Mouse (Mus musculus): Measurements from ENCODE around the gene Trim67. TPM values are rescaled to one million over a fixed set of nuclear protein-coding genes. Genes with fewer than 3 reads are reported as not detected.

Trim67 gene
- polyA plus RNA-seq, 2 experiments = 0.03 to 0.29 TPM

- no peak overlapping the region for H3K4me2 ChIP-seq (replicated peaks; ENCODE audit: low read depth, low read length, severe bottlenecking)
- DNase-seq (ENCODE audit: low spot score) = no peak
Measured at GRCm38 (mm10) chr8:124869708-124870107, 76.8 kb downstream of the Trim67 start.

GRCm38 (mm10) chr8:124871474-124871873 lies 78.6 kb downstream of the Trim67 start:
- Histone ChIP-seq H3K36me3 (ENCODE audit: control insufficient read depth, insufficient read depth, low read length) (peaks cover 55% of the 10 kb centered on the region), H3K4me2 (replicated peaks; ENCODE audit: low read depth, low read length, severe bottlenecking) (no peak overlapping the region), H3K4me1 (ENCODE audit: control insufficient read depth, insufficient read depth, low read length) (no peaks in the 10 kb centered on the region), H3K27me3 (ENCODE audit: control insufficient read depth, insufficient read depth, low read length) (no peaks in the 10 kb centered on the region), H3K9me3 (ENCODE audit: control insufficient read depth, low read length) (no peaks in the 10 kb centered on the region), H3K27ac (replicated peaks; ENCODE audit: low read depth, low read length) (no peak overlapping the region), H3K9ac (ENCODE audit: low read depth, low read length, severe bottlenecking) (no peak overlapping the region), H3K4me3 (replicated peaks; ENCODE audit: low read length) (no peak overlapping the region)
- no peak for TF ChIP-seq POLR2A (IDR thresholded peaks at IDR 0.05; ENCODE audit: borderline replicate concordance, extremely low read depth, insufficient read depth, insufficient read length)
- ATAC-seq (ENCODE audit: low FRiP score, low read depth) = no peak
- no peak for DNase-seq (ENCODE audit: low spot score)
- 94% methylated on average over 7 of the region's 7 CpGs for WGBS

More at GRCm38 (mm10) chr8:124869708-124870107, 76.8 kb downstream of the Trim67 start:
- WGBS = 67% methylated on average over 6 of the region's 6 CpGs
- Histone ChIP-seq H3K4me1 (ENCODE audit: control insufficient read depth, insufficient read depth, low read length) (0 out of 2 replicates have a peak, but pooled peaks cover 3% of the 10 kb centered on the region), H3K27me3 (ENCODE audit: control insufficient read depth, insufficient read depth, low read length) (no peaks in the 10 kb centered on the region), H3K4me3 (replicated peaks; ENCODE audit: low read length) (no peak overlapping the region), H3K9ac (ENCODE audit: low read depth, low read length, severe bottlenecking) (no peak overlapping the region), H3K27ac (replicated peaks; ENCODE audit: low read depth, low read length) (no peak overlapping the region), H3K36me3 (ENCODE audit: control insufficient read depth, insufficient read depth, low read length) (peaks cover 40% of the 10 kb centered on the region), H3K9me3 (ENCODE audit: control insufficient read depth, low read length) (no peaks in the 10 kb centered on the region)
- no peak for ATAC-seq (ENCODE audit: low FRiP score, low read depth)
- no peak for TF ChIP-seq POLR2A (IDR thresholded peaks at IDR 0.05; ENCODE audit: borderline replicate concordance, extremely low read depth, insufficient read depth, insufficient read length)

GRCm38 (mm10) chr8:124872081-124872480 lies 79.2 kb downstream of the Trim67 start:
- Histone ChIP-seq H3K27ac (replicated peaks; ENCODE audit: low read depth, low read length) (no peak overlapping the region), H3K36me3 (ENCODE audit: control insufficient read depth, insufficient read depth, low read length) (peaks cover 62% of the 10 kb centered on the region), H3K27me3 (ENCODE audit: control insufficient read depth, insufficient read depth, low read length) (no peaks in the 10 kb centered on the region), H3K4me3 (replicated peaks; ENCODE audit: low read length) (no peak overlapping the region), H3K9ac (ENCODE audit: low read depth, low read length, severe bottlenecking) (no peak overlapping the region), H3K4me1 (ENCODE audit: control insufficient read depth, insufficient read depth, low read length) (no peaks in the 10 kb centered on the region), H3K9me3 (ENCODE audit: control insufficient read depth, low read length) (no peaks in the 10 kb centered on the region), H3K4me2 (replicated peaks; ENCODE audit: low read depth, low read length, severe bottlenecking) (no peak overlapping the region)
- DNase-seq (ENCODE audit: low spot score) (no peak), ATAC-seq (ENCODE audit: low FRiP score, low read depth) (no peak)
- no peak for TF ChIP-seq POLR2A (IDR thresholded peaks at IDR 0.05; ENCODE audit: borderline replicate concordance, extremely low read depth, insufficient read depth, insufficient read length)
- 95% methylated on average over 7 of the region's 7 CpGs for WGBS

- Histone ChIP-seq H3K4me3 (replicated peaks; ENCODE audit: low read length) (no peak overlapping the region), H3K4me2 (replicated peaks; ENCODE audit: low read depth, low read length, severe bottlenecking) (no peak overlapping the region), H3K27ac (replicated peaks; ENCODE audit: low read depth, low read length) (no peak overlapping the region), H3K4me1 (ENCODE audit: control insufficient read depth, insufficient read depth, low read length) (no peaks in the 10 kb centered on the region), H3K9ac (ENCODE audit: low read depth, low read length, severe bottlenecking) (no peak overlapping the region), H3K36me3 (ENCODE audit: control insufficient read depth, insufficient read depth, low read length) (peaks cover 68% of the 10 kb centered on the region), H3K9me3 (ENCODE audit: control insufficient read depth, low read length) (no peaks in the 10 kb centered on the region), H3K27me3 (ENCODE audit: control insufficient read depth, insufficient read depth, low read length) (no peaks in the 10 kb centered on the region)
- TF ChIP-seq POLR2A (IDR thresholded peaks at IDR 0.05; ENCODE audit: borderline replicate concordance, extremely low read depth, insufficient read depth, insufficient read length) = no peak
- WGBS = 90% methylated on average over 5 of the region's 5 CpGs
- DNase-seq (ENCODE audit: low spot score) (no peak), ATAC-seq (ENCODE audit: low FRiP score, low read depth) (no peak)
Measured at GRCm38 (mm10) chr8:124872690-124873089, 79.8 kb downstream of the Trim67 start.

- Histone ChIP-seq H3K9ac (ENCODE audit: low read depth, low read length, severe bottlenecking) (no peak overlapping the region), H3K27me3 (ENCODE audit: control insufficient read depth, insufficient read depth, low read length) (no peaks in the 10 kb centered on the region), H3K4me1 (ENCODE audit: control insufficient read depth, insufficient read depth, low read length) (no peaks in the 10 kb centered on the region), H3K4me3 (replicated peaks; ENCODE audit: low read length) (no peak overlapping the region), H3K9me3 (ENCODE audit: control insufficient read depth, low read length) (no peaks in the 10 kb centered on the region), H3K4me2 (replicated peaks; ENCODE audit: low read depth, low read length, severe bottlenecking) (no peak overlapping the region), H3K36me3 (ENCODE audit: control insufficient read depth, insufficient read depth, low read length) (peaks cover 88% of the 10 kb centered on the region), H3K27ac (replicated peaks; ENCODE audit: low read depth, low read length) (no peak overlapping the region)
- TF ChIP-seq POLR2A (IDR thresholded peaks at IDR 0.05; ENCODE audit: borderline replicate concordance, extremely low read depth, insufficient read depth, insufficient read length) = no peak
- DNase-seq (ENCODE audit: low spot score) = no peak
- 79% methylated on average over 5 of the region's 5 CpGs for WGBS
- no peak for ATAC-seq (ENCODE audit: low FRiP score, low read depth)
Measured at GRCm38 (mm10) chr8:124878141-124878540, 85.2 kb downstream of the Trim67 start.

Measured in limb, embryonic 14.5 days (tissue).